Mouse (Mus musculus): ENCODE measurements around the gene Gm15262.

DNA sequence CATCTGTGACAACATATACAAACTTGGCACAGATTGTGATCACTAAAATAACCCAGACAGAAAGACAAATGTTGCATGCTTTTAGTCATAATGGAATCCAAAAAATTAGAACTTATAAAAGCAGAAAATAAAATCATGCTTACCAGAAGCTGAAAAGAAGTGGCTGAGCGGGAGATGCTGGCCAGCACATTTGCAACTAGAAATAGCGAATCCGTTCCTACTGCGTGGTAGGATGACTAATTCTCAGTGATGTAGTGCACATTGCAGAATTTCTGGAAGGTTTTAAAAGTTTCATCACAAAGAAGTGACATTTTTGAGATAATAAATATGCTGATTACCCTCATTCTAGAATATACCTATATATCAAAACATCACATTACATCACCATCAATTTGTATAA lies 100.7 kb downstream of the Gm15262 start:
- TF ChIP-seq CTCF (conservative IDR thresholded peaks at IDR 0.05; ENCODE audit: low read length) (no peak), POU5F1 (IDR thresholded peaks at IDR 0.05; ENCODE audit: borderline replicate concordance, low read length) (no peak)
